Mouse (Mus musculus) cortical plate, adult 2 months (tissue): ENCODE data around the gene Jph4.

Source experiments
- CTCF ChIP-seq: fragments of 200-500 bp; IDR thresholded peaks from 2 replicates; pipeline ENCODE4 v1.5.1; 2011; ENCODE audit warnings: mild to moderate bottlenecking, control low read depth, low read length; ENCODE audit not compliant: insufficient read depth; ENCODE audit errors: extremely low read depth
- POLR2A ChIP-seq: fragments of 200-500 bp; IDR thresholded peaks from 2 replicates; pipeline ENCODE4 v1.6.1; 2011; ENCODE audit warnings: mild to moderate bottlenecking, low read length, control low read depth; ENCODE audit not compliant: insufficient read depth; ENCODE audit errors: extremely low read depth

DNA sequence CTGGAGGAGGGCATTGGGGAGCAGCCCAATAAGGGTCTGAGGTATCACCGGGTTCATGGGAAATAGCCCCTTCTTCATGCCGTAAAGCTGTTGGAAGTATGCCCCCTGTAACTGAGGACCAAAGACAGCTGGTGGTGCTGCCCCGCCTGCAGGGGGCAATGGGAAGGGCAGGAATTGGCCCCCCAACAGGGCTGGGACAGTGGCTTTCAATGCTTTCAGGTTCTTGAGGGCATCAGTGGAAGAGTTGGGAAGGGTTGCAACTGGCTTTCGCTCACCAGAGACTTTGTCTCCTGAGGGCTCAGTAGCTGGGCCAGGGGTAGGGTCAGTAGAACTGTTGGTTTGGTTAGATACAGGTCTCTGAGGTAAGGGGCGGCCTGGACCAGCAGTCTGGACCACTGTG is 53.6 kb downstream of the Jph4 start:
- TF ChIP-seq CTCF (no peak), POLR2A (no peak)
